Mouse (Mus musculus) midbrain, embryonic 11.5 days (tissue): Measurements from ENCODE around the gene Tubb3. TPM values are rescaled to one million over a fixed set of nuclear protein-coding genes. Genes with fewer than 3 reads are reported as not detected.
"Not testable (repeated sequence)": the region's sequence is repeated elsewhere in the genome, so short reads cannot be mapped to it uniquely, and the experiment has no call there.

Experiments
- ATAC-seq: fragments of 200-750 bp; cut with Nextera tagmentation; 2 replicates; pipeline ENCODE4 v1.8.0; 2017; ENCODE audit warnings: moderate TSS enrichment, moderate library complexity; ENCODE audit not compliant: low FRiP score
- DNase-seq: peaks from one replicate; pipeline ENCODE4 v3.0.0; 2015; ENCODE audit warnings: low spot score; ENCODE audit errors: missing footprints
- H3K27ac ChIP-seq: fragments of 300-500 bp; sonication (generic); 2 replicates; pipeline ENCODE4 v1.5.1; 2014; ENCODE audit warnings: low read depth, low read length
- H3K27me3 ChIP-seq: fragments of 300-500 bp; sonication (generic); 2 replicates; pipeline ENCODE4 v1.6.1; 2014; ENCODE audit warnings: mild to moderate bottlenecking, low read length, moderate library complexity, mixed read lengths; ENCODE audit not compliant: control insufficient read depth, insufficient read depth
- H3K36me3 ChIP-seq: fragments of 300-500 bp; sonication (generic); 2 replicates; pipeline ENCODE4 v1.6.1; 2014; ENCODE audit warnings: mild to moderate bottlenecking, low read length, moderate library complexity, mixed read lengths; ENCODE audit not compliant: control insufficient read depth, insufficient read depth
- H3K4me1 ChIP-seq: fragments of 300-500 bp; sonication (generic); 2 replicates; pipeline ENCODE4 v1.6.1; 2014; ENCODE audit warnings: low read length; ENCODE audit not compliant: control insufficient read depth, insufficient read depth
- H3K4me2 ChIP-seq: fragments of 300-500 bp; sonication (generic); 2 replicates; pipeline ENCODE4 v1.6.1; 2014; ENCODE audit warnings: mild to moderate bottlenecking, moderate library complexity
- H3K4me3 ChIP-seq: fragments of 300-500 bp; sonication (generic); 2 replicates; pipeline ENCODE4 v1.5.1; 2014; ENCODE audit warnings: low read depth, low read length
- H3K9ac ChIP-seq: fragments of 300-500 bp; sonication (generic); 2 replicates; pipeline ENCODE4 v1.6.1; 2014; ENCODE audit warnings: low read length
- H3K9me3 ChIP-seq: fragments of 300-500 bp; sonication (generic); 2 replicates; pipeline ENCODE4 v1.6.1; 2016; ENCODE audit warnings: low read length; ENCODE audit not compliant: control insufficient read depth
- WGBS: fragments of 180-500 bp; shearing (Covaris S2); extraction: QIAGEN DNeasy Blood & Tissue Kit; methylation state at CpG from one replicate; pipeline ENCODE4 v1.1.7; 2014; 5-methylcytosine and 5-hydroxymethylcytosine counted together
- polyA plus RNA-seq: library from polyadenylated mRNA; unstranded; fragments of >200 nt; fragmentation: Nextera tagmentation; extraction: Ambion mirVana; gene quantifications from 2 replicates; pipeline ENCODE4 v1.2.1, GENCODE M21; 2014

Tubb3 gene
- polyA plus RNA-seq, 1 experiment from 2014 or later, result 840 TPM

DNA sequence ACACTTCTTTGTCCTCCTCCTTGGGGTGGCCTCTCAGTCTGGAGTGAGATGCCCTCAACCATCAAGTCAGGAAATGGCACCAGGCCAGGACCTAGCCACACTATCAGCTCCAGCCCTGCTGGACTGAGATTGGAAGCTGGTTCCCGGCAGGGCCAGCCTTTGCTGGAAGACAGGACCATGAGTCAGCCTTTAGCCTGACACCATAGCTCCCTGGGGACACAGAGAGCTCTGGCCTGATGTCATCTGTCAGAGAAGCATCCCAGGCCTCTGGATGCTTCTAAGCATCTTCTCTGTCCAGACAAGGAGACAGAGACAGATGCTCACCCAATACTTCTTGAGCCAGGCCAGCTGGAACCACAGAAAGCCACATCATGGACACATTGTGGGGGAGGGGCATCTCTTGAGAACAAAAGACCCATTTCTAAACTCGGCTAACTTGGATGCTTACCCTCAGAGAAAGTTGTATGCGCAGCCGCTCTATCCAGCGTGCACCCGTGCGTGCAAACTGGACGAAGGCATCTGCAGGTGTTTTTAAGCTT lies 1.1 kb upstream of the Tubb3 start:
- peak overlapping the region; percentile 66 for H3K4me3 ChIP-seq
- peaks cover 5% of the 10 kb centered on the region for H3K27me3 ChIP-seq
- peaks cover 29% of the 10 kb centered on the region for H3K4me1 ChIP-seq
- H3K9me3 ChIP-seq, result no peaks in the 10 kb centered on the region
- DNase-seq, result peak; percentile 94
- H3K27ac ChIP-seq, result peak overlapping the region; percentile 87
- 44% methylated on average over 8 of the region's 8 CpGs for WGBS
- H3K4me2 ChIP-seq, result peak overlapping the region; percentile 64
- H3K9ac ChIP-seq, result peak overlapping the region; percentile 89
- no peaks in the 10 kb centered on the region for H3K36me3 ChIP-seq
- no peak for ATAC-seq

- Histone ChIP-seq H3K4me2 (peak overlapping the region; percentile 64), H3K27me3 (peaks cover 5% of the 10 kb centered on the region), H3K4me3 (peak overlapping the region; percentile 66), H3K9me3 (no peaks in the 10 kb centered on the region), H3K4me1 (peaks cover 29% of the 10 kb centered on the region), H3K36me3 (no peaks in the 10 kb centered on the region), H3K27ac (peak overlapping the region; percentile 87), H3K9ac (peak overlapping the region; percentile 89)
- ATAC-seq, result peak; percentile 31
- no peak for DNase-seq
- WGBS, result 5% methylated on average over 11 of the region's 11 CpGs
Measured at GRCm38 (mm10) chr8:123410788-123411187, 436 bp upstream of the Tubb3 start.

DNA sequence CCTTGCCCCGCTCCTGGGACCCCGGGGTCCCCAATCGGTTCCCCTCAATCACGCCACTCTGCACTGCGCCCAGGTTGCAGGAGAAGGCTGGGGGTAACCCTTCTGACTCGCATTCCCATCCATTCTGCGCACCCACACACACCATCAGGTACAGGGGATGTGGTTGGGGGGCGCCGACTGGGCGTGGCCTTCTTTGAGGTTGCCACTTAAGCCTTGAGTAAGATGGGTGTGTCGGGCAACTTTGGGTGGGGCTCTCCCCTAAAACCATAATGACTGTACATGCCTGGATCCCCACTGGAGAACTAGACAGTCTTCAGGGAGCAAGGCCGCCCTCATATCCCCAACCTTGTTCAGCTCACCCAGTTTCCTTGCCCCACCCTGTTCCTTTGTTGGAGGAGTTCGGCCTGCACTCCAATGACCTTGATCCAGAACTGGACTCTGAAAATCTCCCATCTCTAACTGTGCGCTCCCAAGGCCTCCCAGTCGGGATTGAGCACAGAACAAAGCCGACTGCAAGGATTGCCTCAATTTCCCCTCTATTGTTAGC lies 630 bp downstream of the Tubb3 start:
- peak; percentile 94 for DNase-seq
- H3K27me3 ChIP-seq, result peaks cover 5% of the 10 kb centered on the region
- 4% methylated on average over 16 of the region's 16 CpGs for WGBS
- H3K4me2 ChIP-seq, result peak overlapping the region; percentile 64
- peak overlapping the region; percentile 89 for H3K27ac ChIP-seq
- ATAC-seq, result peak; percentile 36
- peak overlapping the region; percentile 66 for H3K4me3 ChIP-seq
- H3K36me3 ChIP-seq, result no peaks in the 10 kb centered on the region
- no peaks in the 10 kb centered on the region for H3K9me3 ChIP-seq
- H3K9ac ChIP-seq, result peak overlapping the region; percentile 89
- peaks cover 31% of the 10 kb centered on the region for H3K4me1 ChIP-seq

- Histone ChIP-seq H3K9me3 (no peaks in the 10 kb centered on the region), H3K4me3 (peak overlapping the region; percentile 66), H3K4me2 (peak overlapping the region; percentile 64), H3K9ac (peak overlapping the region; percentile 89), H3K27ac (peak overlapping the region; percentile 89), H3K27me3 (peaks cover 5% of the 10 kb centered on the region), H3K4me1 (peaks cover 31% of the 10 kb centered on the region), H3K36me3 (no peaks in the 10 kb centered on the region)
- ATAC-seq (peak; percentile 55), DNase-seq (peak; percentile 96)
- 0% methylated on average over 12 of the region's 12 CpGs for WGBS
Measured at GRCm38 (mm10) chr8:123412560-123413170, 1.4 kb downstream of the Tubb3 start.

DNA sequence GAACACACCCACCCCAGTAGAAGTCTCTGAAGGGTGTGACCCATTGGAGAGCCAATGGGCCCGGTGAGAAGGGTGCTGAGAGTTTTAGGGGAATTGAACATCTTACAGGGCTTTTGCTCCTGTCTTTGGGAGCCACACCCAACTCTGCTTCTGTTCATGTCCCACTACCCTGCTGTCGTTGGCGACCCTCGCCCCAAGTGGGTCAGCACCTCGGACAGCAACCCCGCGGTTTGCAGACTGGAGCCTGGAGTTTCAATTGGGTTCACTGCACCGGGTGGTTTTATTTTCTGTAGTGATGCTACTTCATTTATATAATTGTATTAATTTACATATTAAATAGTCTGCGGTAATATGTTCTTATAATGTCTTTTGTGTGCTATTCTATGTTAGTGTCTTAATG lies 3.0 kb downstream of the Tubb3 start:
- Histone ChIP-seq H3K4me3 (peak overlapping the region; percentile 66), H3K9ac (peak overlapping the region; percentile 59), H3K9me3 (no peaks in the 10 kb centered on the region), H3K27ac (no peak overlapping the region; the same call in 1 of the 2 replicates), H3K4me2 (peak overlapping the region; percentile 64), H3K27me3 (peaks cover 5% of the 10 kb centered on the region), H3K36me3 (peaks cover 8% of the 10 kb centered on the region; the same call in 1 of the 2 replicates), H3K4me1 (peaks cover 28% of the 10 kb centered on the region)
- ATAC-seq, result no peak
- peak; percentile 93 for DNase-seq
- WGBS, result 18% methylated on average over 9 of the region's 9 CpGs

GRCm38 (mm10) chr8:123414997-123415696 lies 3.9 kb downstream of the Tubb3 start:
- H3K9ac ChIP-seq, H3K27me3 ChIP-seq, ATAC-seq, H3K9me3 ChIP-seq, H3K36me3 ChIP-seq, H3K27ac ChIP-seq: not testable (repeated sequence)
- DNase-seq, result peak; percentile 84
- peaks cover 22% of the 10 kb centered on the region for H3K4me1 ChIP-seq
- H3K4me2 ChIP-seq, result peak overlapping the region; percentile 64
- peak overlapping the region; percentile 66; the same call in 1 of the 2 replicates for H3K4me3 ChIP-seq
- 88% methylated on average over 5 of the region's 5 CpGs for WGBS

DNA sequence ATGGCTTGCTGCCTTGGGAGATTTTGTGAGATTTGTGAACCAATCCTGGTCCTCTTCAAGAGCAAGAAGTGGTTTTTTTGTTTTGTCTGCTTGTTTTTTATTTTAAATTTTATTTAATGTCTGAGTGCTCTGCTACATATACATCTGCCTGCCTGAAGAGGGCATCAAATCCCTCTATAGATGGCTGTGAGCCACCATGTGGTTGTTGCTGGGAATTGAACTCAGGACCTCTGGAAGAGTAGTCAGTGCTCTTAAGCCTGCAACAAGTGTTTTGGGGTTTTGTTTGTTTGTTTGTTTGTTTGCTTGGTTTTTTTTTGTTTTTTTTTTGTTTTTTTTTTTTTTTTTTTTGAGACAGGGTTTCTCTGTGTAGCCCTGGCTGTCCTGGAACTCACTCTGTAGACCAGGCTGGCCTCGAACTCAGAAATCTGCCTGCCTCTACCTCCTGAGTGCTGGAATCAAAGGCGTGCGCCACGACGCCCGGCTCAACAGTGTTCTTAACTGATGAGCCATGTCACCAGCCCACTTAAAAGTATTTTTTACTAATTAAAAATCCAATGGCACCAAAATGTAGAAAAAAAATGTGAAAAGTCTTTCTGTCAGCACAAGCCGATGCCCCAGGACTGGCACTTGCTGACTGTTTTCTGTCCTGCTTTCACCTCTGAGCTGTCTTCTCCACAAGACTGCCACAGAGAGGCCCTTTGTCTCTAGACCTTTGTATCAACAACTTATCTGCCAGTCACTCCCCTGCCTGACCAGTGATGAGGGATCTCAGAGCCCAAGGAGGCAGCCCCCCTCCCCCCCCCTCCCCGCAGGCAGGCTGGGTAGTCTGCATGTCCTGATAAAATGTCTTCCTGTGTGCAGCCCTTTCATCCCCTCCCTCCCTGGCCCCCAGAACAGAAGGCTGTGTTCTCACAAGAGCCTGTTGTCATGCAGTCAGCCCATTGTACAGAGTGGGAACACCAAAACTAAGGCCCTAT lies 5.0 kb downstream of the Tubb3 start:
- H3K9me3 ChIP-seq, result no peaks in the 10 kb centered on the region
- peak overlapping the region; percentile 31; the same call in 1 of the 2 replicates for H3K4me2 ChIP-seq
- peaks cover 17% of the 10 kb centered on the region; the same call in 1 of the 2 replicates for H3K36me3 ChIP-seq
- H3K27ac ChIP-seq, result no peak overlapping the region
- H3K4me3 ChIP-seq, result 0 out of 2 replicates have a peak overlapping the region, but pooled peaks have one; percentile 0
- H3K4me1 ChIP-seq, result peaks cover 16% of the 10 kb centered on the region
- peaks cover 3% of the 10 kb centered on the region for H3K27me3 ChIP-seq
- ATAC-seq, result no peak
- WGBS, result 85% methylated on average over 8 of the region's 8 CpGs
- no peak overlapping the region for H3K9ac ChIP-seq
- peak; percentile 83 for DNase-seq

DNA sequence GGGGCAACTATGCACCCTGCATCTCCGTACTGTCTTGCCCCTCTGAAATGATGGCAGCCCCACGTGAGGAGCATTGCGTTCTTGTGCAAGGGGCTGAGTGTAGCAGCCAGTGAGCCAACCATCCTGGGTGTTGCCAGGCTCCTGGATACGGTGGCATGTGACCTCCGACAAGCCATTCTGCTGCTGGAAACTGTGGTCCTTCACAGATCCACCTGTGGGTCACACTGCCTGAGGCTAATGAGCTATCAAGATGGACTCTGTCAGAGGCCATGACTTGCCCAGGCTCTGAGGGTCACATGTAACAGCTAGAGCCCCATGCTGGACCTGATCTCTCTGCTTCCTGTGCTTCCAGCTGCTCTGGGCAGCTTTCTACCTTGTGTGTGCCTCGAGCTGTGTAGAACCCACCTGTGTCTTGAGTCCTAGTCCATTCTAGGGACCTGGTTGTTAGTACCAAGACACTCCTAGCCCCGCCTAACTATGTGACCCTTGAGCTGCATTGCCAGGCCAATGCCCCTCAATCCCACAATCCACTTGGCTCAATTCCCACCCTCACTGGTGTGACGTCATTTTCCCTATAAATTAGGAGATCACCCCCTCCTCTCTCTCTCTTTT lies 5.8 kb downstream of the Tubb3 start:
- WGBS, result 86% methylated on average over 8 of the region's 8 CpGs
- Histone ChIP-seq H3K36me3 (peaks cover 17% of the 10 kb centered on the region), H3K4me2 (no peak overlapping the region), H3K27me3 (peaks cover 3% of the 10 kb centered on the region), H3K9me3 (no peaks in the 10 kb centered on the region), H3K9ac (no peak overlapping the region), H3K4me3 (no peak overlapping the region), H3K27ac (no peak overlapping the region), H3K4me1 (peaks cover 16% of the 10 kb centered on the region)
- peak; percentile 61 for DNase-seq
- no peak for ATAC-seq
